Mouse (Mus musculus) kidney, embryonic 15.5 days (tissue): ENCODE measurements around the gene Zfp574. TPM values are rescaled to one million over a fixed set of nuclear protein-coding genes. Genes with fewer than 3 reads are reported as not detected.

Experiments
- ATAC-seq: fragments of 200-750 bp; cut with Nextera tagmentation; replicated peaks from 2 replicates; pipeline ENCODE4 v1.8.0; 2017; ENCODE audit warnings: moderate TSS enrichment; ENCODE audit not compliant: low FRiP score
- H3K27ac ChIP-seq: fragments of 300-500 bp; sonication (generic); 2 replicates; pipeline ENCODE4 v1.5.1; 2015; ENCODE audit warnings: mild to moderate bottlenecking, inconsistent platforms
- H3K27me3 ChIP-seq: fragments of 300-500 bp; sonication (generic); 2 replicates; pipeline ENCODE4 v1.6.1; 2015; ENCODE audit warnings: inconsistent platforms
- H3K36me3 ChIP-seq: fragments of 300-500 bp; sonication (generic); 2 replicates; pipeline ENCODE4 v1.6.1; 2015; ENCODE audit warnings: inconsistent platforms
- H3K4me1 ChIP-seq: fragments of 300-500 bp; sonication (generic); 2 replicates; pipeline ENCODE4 v1.6.1; 2015; ENCODE audit warnings: inconsistent platforms
- H3K4me2 ChIP-seq: fragments of 300-500 bp; sonication (generic); 2 replicates; pipeline ENCODE4 v1.6.1; 2015; ENCODE audit warnings: moderate library complexity, mild to moderate bottlenecking, inconsistent platforms
- H3K4me3 ChIP-seq: fragments of 300-500 bp; sonication (generic); replicated peaks from 2 replicates; pipeline ENCODE4 v1.5.1; 2015; ENCODE audit warnings: mild to moderate bottlenecking, inconsistent platforms
- H3K9ac ChIP-seq: fragments of 300-500 bp; sonication (generic); 2 replicates; pipeline ENCODE4 v1.6.1; 2015; ENCODE audit warnings: mild to moderate bottlenecking, inconsistent platforms
- H3K9me3 ChIP-seq: fragments of 300-500 bp; sonication (generic); replicated peaks from 2 replicates; pipeline ENCODE4 v1.6.1; 2016; ENCODE audit warnings: inconsistent platforms
- WGBS: fragments of 180-500 bp; shearing (Covaris S2); methylation state at CpG from one replicate; pipeline ENCODE4 v1.1.7; 2015; ENCODE audit warnings: mixed read lengths; 5-methylcytosine and 5-hydroxymethylcytosine counted together
- polyA plus RNA-seq: library from polyadenylated mRNA; unstranded; fragments of >200 nt; fragmentation: Nextera tagmentation; extraction: Ambion mirVana; gene quantifications from 2 replicates; pipeline ENCODE4 v1.2.1, GENCODE M21; 2015

Gene Zfp574
- polyA plus RNA-seq, 1 experiment from 2014 or later, result 37.1 TPM

- H3K4me1 ChIP-seq, result no peaks in the 10 kb centered on the region
- H3K36me3 ChIP-seq, result peaks cover 91% of the 10 kb centered on the region
- H3K27me3 ChIP-seq, result no peaks in the 10 kb centered on the region
- H3K4me2 ChIP-seq, result no peak overlapping the region
- no peak overlapping the region for H3K9ac ChIP-seq
- H3K27ac ChIP-seq, result no peak overlapping the region
- no peak overlapping the region for H3K4me3 ChIP-seq
- WGBS, result 63% methylated on average over 4 of the region's 4 CpGs
- ATAC-seq, result no peak
- H3K9me3 ChIP-seq, result no peaks in the 10 kb centered on the region
Measured at GRCm38 (mm10) chr7:25056951-25057350, 15.4 kb upstream of the Zfp574 start.

- peaks cover 95% of the 10 kb centered on the region for H3K36me3 ChIP-seq
- no peaks in the 10 kb centered on the region for H3K4me1 ChIP-seq
- no peaks in the 10 kb centered on the region for H3K27me3 ChIP-seq
- H3K9me3 ChIP-seq, result no peaks in the 10 kb centered on the region
- 93% methylated on average over 5 of the region's 5 CpGs for WGBS
- ATAC-seq, result no peak
- no peak overlapping the region for H3K4me3 ChIP-seq
- no peak overlapping the region for H3K4me2 ChIP-seq
- H3K27ac ChIP-seq, result no peak overlapping the region
- H3K9ac ChIP-seq, result no peak overlapping the region
Measured at GRCm38 (mm10) chr7:25057888-25058287, 14.5 kb upstream of the Zfp574 start.

- 89% methylated on average over 8 of the region's 8 CpGs for WGBS
- H3K4me2 ChIP-seq, result no peak overlapping the region
- H3K4me3 ChIP-seq, result no peak overlapping the region
- 0 out of 2 replicates have a peak, but pooled peaks have one; percentile 46 for ATAC-seq
- no peaks in the 10 kb centered on the region for H3K4me1 ChIP-seq
- H3K27me3 ChIP-seq, result no peaks in the 10 kb centered on the region
- peaks cover 98% of the 10 kb centered on the region for H3K36me3 ChIP-seq
- H3K9me3 ChIP-seq, result no peaks in the 10 kb centered on the region
- no peak overlapping the region for H3K9ac ChIP-seq
- H3K27ac ChIP-seq, result no peak overlapping the region
Measured at GRCm38 (mm10) chr7:25058394-25058793, 14.0 kb upstream of the Zfp574 start.

GRCm38 (mm10) chr7:25058836-25059235 lies 13.5 kb upstream of the Zfp574 start:
- H3K4me2 ChIP-seq, result no peak overlapping the region
- no peak overlapping the region for H3K4me3 ChIP-seq
- no peak overlapping the region for H3K27ac ChIP-seq
- WGBS, result 67% methylated on average over 14 of the region's 14 CpGs
- peaks cover 98% of the 10 kb centered on the region for H3K36me3 ChIP-seq
- H3K9me3 ChIP-seq, result no peaks in the 10 kb centered on the region
- H3K9ac ChIP-seq, result no peak overlapping the region
- 0 out of 2 replicates have a peak, but pooled peaks have one; percentile 46 for ATAC-seq
- H3K27me3 ChIP-seq, result no peaks in the 10 kb centered on the region
- no peaks in the 10 kb centered on the region for H3K4me1 ChIP-seq

- no peaks in the 10 kb centered on the region; the same call in 1 of the 2 replicates for H3K4me1 ChIP-seq
- peaks cover 97% of the 10 kb centered on the region for H3K36me3 ChIP-seq
- H3K4me3 ChIP-seq, result no peak overlapping the region
- H3K9ac ChIP-seq, result no peak overlapping the region
- no peaks in the 10 kb centered on the region for H3K9me3 ChIP-seq
- no peak for ATAC-seq
- 94% methylated on average over 6 of the region's 6 CpGs for WGBS
- H3K27me3 ChIP-seq, result no peaks in the 10 kb centered on the region
- H3K27ac ChIP-seq, result no peak overlapping the region
- no peak overlapping the region for H3K4me2 ChIP-seq
Measured at GRCm38 (mm10) chr7:25063346-25063745, 9.0 kb upstream of the Zfp574 start.

- Histone ChIP-seq H3K9ac (no peak overlapping the region), H3K4me2 (no peak overlapping the region), H3K27ac (no peak overlapping the region), H3K36me3 (peaks cover 96% of the 10 kb centered on the region), H3K4me3 (no peak overlapping the region), H3K9me3 (no peaks in the 10 kb centered on the region), H3K27me3 (no peaks in the 10 kb centered on the region), H3K4me1 (no peaks in the 10 kb centered on the region; the same call in 1 of the 2 replicates)
- ATAC-seq, result no peak
- 83% methylated on average over 8 of the region's 8 CpGs for WGBS
Measured at GRCm38 (mm10) chr7:25063900-25064299, 8.5 kb upstream of the Zfp574 start.

- Histone ChIP-seq H3K4me2 (no peak overlapping the region), H3K27me3 (no peaks in the 10 kb centered on the region), H3K27ac (no peak overlapping the region), H3K4me3 (no peak overlapping the region), H3K4me1 (peaks cover 25% of the 10 kb centered on the region), H3K36me3 (peaks cover 62% of the 10 kb centered on the region), H3K9me3 (no peaks in the 10 kb centered on the region), H3K9ac (no peak overlapping the region)
- 81% methylated on average over 7 of the region's 7 CpGs for WGBS
- no peak for ATAC-seq
Measured at GRCm38 (mm10) chr7:25067338-25067737, 5.0 kb upstream of the Zfp574 start.

- WGBS, result 87% methylated on average over 22 of the region's 22 CpGs
- Histone ChIP-seq H3K27ac (no peak overlapping the region), H3K4me3 (no peak overlapping the region), H3K9me3 (no peaks in the 10 kb centered on the region), H3K36me3 (peaks cover 55% of the 10 kb centered on the region), H3K27me3 (no peaks in the 10 kb centered on the region), H3K4me1 (peaks cover 27% of the 10 kb centered on the region), H3K4me2 (no peak overlapping the region), H3K9ac (no peak overlapping the region)
- no peak for ATAC-seq
Measured at GRCm38 (mm10) chr7:25067909-25068656, 4.3 kb upstream of the Zfp574 start.

- H3K27me3 ChIP-seq, result no peaks in the 10 kb centered on the region
- no peak overlapping the region for H3K9ac ChIP-seq
- no peaks in the 10 kb centered on the region for H3K9me3 ChIP-seq
- no peak overlapping the region for H3K4me3 ChIP-seq
- WGBS, result 47% methylated on average over 2 of the region's 2 CpGs
- H3K4me2 ChIP-seq, result no peak overlapping the region
- no peak for ATAC-seq
- peaks cover 48% of the 10 kb centered on the region for H3K36me3 ChIP-seq
- H3K27ac ChIP-seq, result no peak overlapping the region
- peaks cover 33% of the 10 kb centered on the region for H3K4me1 ChIP-seq
Measured at GRCm38 (mm10) chr7:25068724-25069123, 3.6 kb upstream of the Zfp574 start.

- H3K36me3 ChIP-seq, result peaks cover 9% of the 10 kb centered on the region
- WGBS, result 1% methylated on average over 30 of the region's 33 CpGs
- no peaks in the 10 kb centered on the region for H3K27me3 ChIP-seq
- peak overlapping the region; percentile 91 for H3K27ac ChIP-seq
- peaks cover 54% of the 10 kb centered on the region for H3K4me1 ChIP-seq
- peak overlapping the region; percentile 89 for H3K4me2 ChIP-seq
- peak overlapping the region; percentile 68 for H3K4me3 ChIP-seq
- ATAC-seq, result peak; percentile 30
- peak overlapping the region; percentile 84 for H3K9ac ChIP-seq
- H3K9me3 ChIP-seq, result no peaks in the 10 kb centered on the region
Measured at GRCm38 (mm10) chr7:25072716-25073390, 486 bp downstream of the Zfp574 start.

- H3K4me2 ChIP-seq, result no peak overlapping the region
- WGBS, result 83% methylated on average over 8 of the region's 8 CpGs
- ATAC-seq, result no peak
- peak overlapping the region; percentile 91; the same call in 1 of the 2 replicates for H3K27ac ChIP-seq
- no peaks in the 10 kb centered on the region for H3K9me3 ChIP-seq
- H3K36me3 ChIP-seq, result no peaks in the 10 kb centered on the region
- H3K27me3 ChIP-seq, result no peaks in the 10 kb centered on the region
- no peak overlapping the region for H3K4me3 ChIP-seq
- no peak overlapping the region for H3K9ac ChIP-seq
- H3K4me1 ChIP-seq, result peaks cover 64% of the 10 kb centered on the region
Measured at GRCm38 (mm10) chr7:25073924-25074323, 1.6 kb downstream of the Zfp574 start.

- H3K4me1 ChIP-seq, result peaks cover 56% of the 10 kb centered on the region
- no peaks in the 10 kb centered on the region for H3K27me3 ChIP-seq
- no peaks in the 10 kb centered on the region for H3K9me3 ChIP-seq
- H3K27ac ChIP-seq, result peak overlapping the region; percentile 98
- peak overlapping the region; percentile 93 for H3K4me3 ChIP-seq
- WGBS, result 20% methylated on average over 7 of the region's 7 CpGs
- H3K4me2 ChIP-seq, result peak overlapping the region; percentile 66
- H3K9ac ChIP-seq, result peak overlapping the region; percentile 57
- ATAC-seq, result no peak
- peaks cover 20% of the 10 kb centered on the region for H3K36me3 ChIP-seq
Measured at GRCm38 (mm10) chr7:25076296-25076662, 3.9 kb downstream of the Zfp574 start.
